In the genomic region with DNA sequence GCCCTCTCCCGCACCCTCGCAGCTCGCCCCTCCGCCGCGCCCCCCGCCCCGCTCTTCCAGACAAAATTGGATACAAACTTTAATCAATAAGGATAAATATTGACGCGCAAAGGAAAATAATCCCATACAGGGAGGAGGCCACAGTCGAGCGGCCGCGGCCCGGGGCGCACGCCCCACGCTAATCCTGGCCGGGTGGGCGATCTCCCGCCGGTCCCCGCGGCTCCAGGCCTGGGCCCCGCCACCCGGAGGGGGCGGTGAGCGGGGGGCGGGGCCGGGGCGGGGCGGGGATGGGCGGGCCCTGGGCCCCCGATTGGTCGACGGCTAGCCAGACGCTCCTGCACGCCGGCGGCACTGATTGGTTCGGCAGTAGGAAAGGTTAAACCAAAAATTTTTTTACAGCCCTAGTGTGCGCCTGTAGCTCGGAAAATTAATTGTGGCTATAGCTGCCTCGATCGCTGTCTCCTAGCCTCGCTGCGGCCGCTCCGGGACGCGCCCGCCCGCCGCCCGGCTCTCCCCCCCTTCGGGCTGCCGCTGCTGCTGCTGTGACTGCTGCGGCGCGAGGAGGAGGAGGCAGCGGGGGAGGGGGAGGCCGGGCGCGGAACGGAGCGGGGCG, we compare ENCODE assay signal across 8 mouse cellular contexts. TPM values are rescaled to one million over a fixed set of nuclear protein-coding genes. Genes with fewer than 3 reads are reported as not detected.
DNase-seq lines count a peak whose midpoint lies in the region; ATAC-seq lines count a peak whose summit lies in the region.

No protein-coding gene starts in this region.

- no peak overlapping the region for H3K9ac ChIP-seq in heart, embryonic 16.5 days (ENCODE audit: low read length)
- no peak overlapping the region for H3K9ac ChIP-seq in hindbrain, embryonic 14.5 days
- no peak overlapping the region for H3K9ac ChIP-seq in limb, embryonic 15.5 days

- peak overlapping the region; percentile 57 for H3K4me2 ChIP-seq in heart, embryonic 16.5 days (ENCODE audit: low read depth, low read length)
- peak overlapping the region; percentile 34 for H3K4me2 ChIP-seq in hindbrain, embryonic 14.5 days (replicated peaks)
- H3K4me2 ChIP-seq in limb, embryonic 15.5 days: peak overlapping the region; percentile 56

- 0 out of 2 replicates have a peak, but pooled peaks cover 2% of the 10 kb centered on the region for H3K9me3 ChIP-seq in heart, embryonic 16.5 days (replicated peaks; ENCODE audit: control insufficient read depth, low read length)
- H3K9me3 ChIP-seq in hindbrain, embryonic 14.5 days (ENCODE audit: control insufficient read depth, low read length): no peaks in the 10 kb centered on the region
- no peaks in the 10 kb centered on the region; the same call in 1 of the 2 replicates for H3K9me3 ChIP-seq in limb, embryonic 15.5 days

- DNase-seq in heart, postnatal 10 days: no peak
- DNase-seq in embryo, embryonic 10.5 days (ENCODE audit: low spot score): peak; percentile 75
- DNase-seq in hindbrain, embryonic 14.5 days (ENCODE audit: low spot score): no peak
- peak; percentile 95 to 96 for DNase-seq in right cerebral cortex, postnatal 10 days (ENCODE audit: low spot score in 2 of 2)
- DNase-seq in gastrocnemius, postnatal 36 days: no peak
- no peak for DNase-seq in thymus, adult 18-20 months

- peak; percentile 55 for ATAC-seq in heart, embryonic 16.5 days (replicated peaks; ENCODE audit: extremely low read depth, insufficient read depth, low FRiP score)
- peak; percentile 36 for ATAC-seq in hindbrain, embryonic 14.5 days (ENCODE audit: low FRiP score)
- peak; percentile 57 for ATAC-seq in limb, embryonic 15.5 days (ENCODE audit: insufficient number of reproducible peaks, low FRiP score, low TSS enrichment, low read depth)

- peaks cover 2% of the 10 kb centered on the region; the same call in 1 of the 2 replicates for H3K4me1 ChIP-seq in heart, embryonic 16.5 days (ENCODE audit: control insufficient read depth, insufficient read depth, low read length)
- H3K4me1 ChIP-seq in hindbrain, embryonic 14.5 days (replicated peaks; ENCODE audit: control insufficient read depth, insufficient read depth, low read length): no peaks in the 10 kb centered on the region
- peaks cover 20% of the 10 kb centered on the region for H3K4me1 ChIP-seq in limb, embryonic 15.5 days

- peaks cover 80% of the 10 kb centered on the region for H3K27me3 ChIP-seq in heart, embryonic 16.5 days (ENCODE audit: control insufficient read depth, insufficient read depth, low read length)
- H3K27me3 ChIP-seq in hindbrain, embryonic 14.5 days (ENCODE audit: control insufficient read depth, insufficient read depth, low read length): peaks cover 82% of the 10 kb centered on the region
- peaks cover 80% of the 10 kb centered on the region for H3K27me3 ChIP-seq in limb, embryonic 15.5 days

- WGBS in heart, embryonic 16.5 days: under 1% methylated on average over 45 of the region's 67 CpGs
- under 1% methylated on average over 54 of the region's 67 CpGs for WGBS in hindbrain, embryonic 14.5 days
- under 1% methylated on average over 45 of the region's 67 CpGs for WGBS in limb, embryonic 15.5 days

- peak overlapping the region; percentile 48 for H3K4me3 ChIP-seq in heart, embryonic 16.5 days (ENCODE audit: low read length)
- H3K4me3 ChIP-seq in hindbrain, embryonic 14.5 days (replicated peaks; ENCODE audit: low read length): peak overlapping the region; percentile 18
- peak overlapping the region; percentile 39 for H3K4me3 ChIP-seq in limb, embryonic 15.5 days

- no peak overlapping the region for H3K27ac ChIP-seq in heart, embryonic 16.5 days (ENCODE audit: low read length)
- H3K27ac ChIP-seq in hindbrain, embryonic 14.5 days: no peak overlapping the region
- H3K27ac ChIP-seq in limb, embryonic 15.5 days: no peak overlapping the region

- no peaks in the 10 kb centered on the region for H3K36me3 ChIP-seq in heart, embryonic 16.5 days (ENCODE audit: control insufficient read depth, insufficient read depth)
- no peaks in the 10 kb centered on the region for H3K36me3 ChIP-seq in hindbrain, embryonic 14.5 days (replicated peaks; ENCODE audit: control insufficient read depth, insufficient read depth)
- no peaks in the 10 kb centered on the region for H3K36me3 ChIP-seq in limb, embryonic 15.5 days

- intact Hi-C loops in heart, postnatal 10 days (cut with DNase I): no loop called here
- intact Hi-C loops in gastrocnemius, postnatal 36 days (cut with DNase I): no loop called here

RNA-seq across cellular contexts. Expression of a gene that starts 1.2 kb away (rescaled TPM):
- 0.12 and 0.38 TPM in 2 replicates for polyA plus RNA-seq in heart, embryonic 16.5 days (2015; fragmentation: Nextera tagmentation; extraction: Ambion mirVana)
- under 1 TPM in 1 of 2 experiments, not detected in 1; 0.12 TPM for total RNA-seq in heart, postnatal 10 days (2021)
- polyA plus RNA-seq in hindbrain, embryonic 14.5 days (2014; fragmentation: Nextera tagmentation; extraction: Ambion mirVana): not detected in 2 replicates
- not detected in 2 replicates for polyA plus RNA-seq in limb, embryonic 15.5 days (2015; fragmentation: Nextera tagmentation; extraction: Ambion mirVana)
- total RNA-seq in gastrocnemius, postnatal 36 days (2021): not detected

RNA-seq across cellular contexts. Expression of a gene that starts 1.3 kb away (rescaled TPM):
- not detected in 2 replicates for polyA plus RNA-seq in heart, embryonic 16.5 days (2015; fragmentation: Nextera tagmentation; extraction: Ambion mirVana)
- not detected for total RNA-seq in heart, postnatal 10 days (2021)
- not detected in 2 replicates for polyA plus RNA-seq in hindbrain, embryonic 14.5 days (2014; fragmentation: Nextera tagmentation; extraction: Ambion mirVana)
- not detected in 2 replicates for polyA plus RNA-seq in limb, embryonic 15.5 days (2015; fragmentation: Nextera tagmentation; extraction: Ambion mirVana)
- not detected for total RNA-seq in gastrocnemius, postnatal 36 days (2021)

Comparison
In these comparisons a context has a peak if more than half of its experiments do, and no peak if none do; other contexts are left out.
1. DNase-seq: peak in embryo, embryonic 10.5 days (single experiment) and right cerebral cortex, postnatal 10 days (2 of 2); none in heart, postnatal 10 days (0 of 2), hindbrain, embryonic 14.5 days (single experiment), gastrocnemius, postnatal 36 days (0 of 2) and thymus, adult 18-20 months (0 of 2).
2. Peak in every context shown above with its lines, with median percentiles within 50 percentile points of each other: ATAC-seq, H3K4me2 ChIP-seq and H3K4me3 ChIP-seq.